Mouse (Mus musculus) right cerebral cortex, postnatal 10 days (tissue): ENCODE results near the gene Sapcd1.
"Not testable (repeated sequence)": the region's sequence is repeated elsewhere in the genome, so short reads cannot be mapped to it uniquely, and the experiment has no call there.

Experiments used
- DNase-seq, 2 experiments: peaks; one replicate each; pipeline ENCODE4 v3.0.0; 2021; ENCODE audit warnings: low spot score in 2 of 2

The Sapcd1 gene

GRCm38 (mm10) chr17:35007387-35007991 is 20.3 kb downstream of the Sapcd1 start:
- DNase-seq, result no peak

- DNase-seq, result not testable (repeated sequence)
These were observed 21.9 kb downstream of the Sapcd1 start for GRCm38 (mm10) chr17:35005902-35006301.

- DNase-seq, result no peak
These were observed 22.7 kb downstream of the Sapcd1 start for GRCm38 (mm10) chr17:35005158-35005557.

GRCm38 (mm10) chr17:35004075-35004717 is 23.6 kb downstream of the Sapcd1 start:
- DNase-seq, result no peak

- DNase-seq, result no peak
These were observed 24.6 kb downstream of the Sapcd1 start for GRCm38 (mm10) chr17:35003022-35003838.

GRCm38 (mm10) chr17:35002153-35002865 is 25.5 kb downstream of the Sapcd1 start:
- no peak for DNase-seq

- peak; percentile 50 to 56 for DNase-seq
These were observed 26.2 kb downstream of the Sapcd1 start for GRCm38 (mm10) chr17:35001452-35002152.

GRCm38 (mm10) chr17:35000717-35001451 is 26.9 kb downstream of the Sapcd1 start, which contains the start of gene Vars:
TSS of gene Vars (plus strand) at chr17:35000987.
- peak; percentile 84 to 89 for DNase-seq

- peak in 1 of 2 experiments; percentile 29 for DNase-seq
These were observed 27.7 kb downstream of the Sapcd1 start for GRCm38 (mm10) chr17:34999871-35000716.

- DNase-seq, result no peak
These were observed 29.0 kb downstream of the Sapcd1 start for GRCm38 (mm10) chr17:34998526-34999430.

GRCm38 (mm10) chr17:34997142-34997483 is 30.7 kb downstream of the Sapcd1 start:
- no peak for DNase-seq

GRCm38 (mm10) chr17:34996411-34997141 is 31.2 kb downstream of the Sapcd1 start:
- DNase-seq, result no peak

- DNase-seq, result not testable (repeated sequence)
These were observed 31.9 kb downstream of the Sapcd1 start for GRCm38 (mm10) chr17:34995927-34996326.

- not testable (repeated sequence) for DNase-seq
These were observed 32.6 kb downstream of the Sapcd1 start for GRCm38 (mm10) chr17:34995192-34995591.

GRCm38 (mm10) chr17:34994751-34995150 is 33.1 kb downstream of the Sapcd1 start:
- no peak for DNase-seq

GRCm38 (mm10) chr17:34984218-34984617 is 43.6 kb downstream of the Sapcd1 start:
- DNase-seq, result no peak

- no peak for DNase-seq
These were observed 45.5 kb downstream of the Sapcd1 start for GRCm38 (mm10) chr17:34982328-34982727.

- peak; percentile 94 to 95 for DNase-seq
These were observed 46.1 kb downstream of the Sapcd1 start, which contains the start of gene Lsm2 for GRCm38 (mm10) chr17:34981690-34982180. TSS of gene Lsm2 (plus strand) at chr17:34981862.
